10 mouse cellular contexts compared by ENCODE assay signal in genomic region chr1:135280646-135281045, GRCm38 (mm10). TPM values are rescaled to one million over a fixed set of nuclear protein-coding genes. Genes with fewer than 3 reads are reported as not detected.
DNase-seq lines count a peak whose midpoint lies in the region; ATAC-seq lines count a peak whose summit lies in the region.
"Had no signal": no experiment of that assay in that cellular context is flagged by ENCODE, and none has a peak within 500 bp of the region (broad histone marks: within the 10 kb centered on the region; RNA-seq: fewer than 3 reads in every experiment).

No protein-coding gene starts in this region.

- H3K9ac ChIP-seq in kidney, embryonic 16.5 days (replicated peaks; ENCODE audit: low read length) = no peak overlapping the region
- H3K9ac ChIP-seq: heart, embryonic 13.5 days had no signal

- no peaks in the 10 kb centered on the region for H3K27me3 ChIP-seq in kidney, embryonic 16.5 days (ENCODE audit: insufficient read depth, low read length)
- H3K27me3 ChIP-seq: heart, embryonic 13.5 days; Patski had no signal

- WGBS in kidney, embryonic 16.5 days = 78% methylated on average over 9 of the region's 9 CpGs
- 20% methylated on average over 9 of the region's 9 CpGs for WGBS in large intestine, adult 2 months

- peaks cover 27% of the 10 kb centered on the region for H3K36me3 ChIP-seq in kidney, embryonic 16.5 days (ENCODE audit: insufficient read depth, low read length)

- peaks cover 19% of the 10 kb centered on the region; the same call in 1 of the 2 replicates for H3K4me1 ChIP-seq in kidney, embryonic 16.5 days (ENCODE audit: insufficient read depth, low read length)

- no peak overlapping the region for H3K27ac ChIP-seq in kidney, embryonic 16.5 days (ENCODE audit: low read length)
- H3K27ac ChIP-seq: heart, embryonic 13.5 days had no signal

- peak; percentile 75 for DNase-seq in kidney, adult 11 months
- DNase-seq in adrenal gland, postnatal 14 days = peak; percentile 94
- peak; percentile 61 for DNase-seq in gastrocnemius, postnatal 10 days
- DNase-seq in large intestine, adult 2 months (ENCODE audit: low read depth, low spot score) = peak; percentile 83
- peak; percentile 88 for DNase-seq in lung, postnatal 25 days (ENCODE audit: low spot score)
- DNase-seq in spleen, adult 12 weeks (ENCODE audit: low spot score) = no peak

- H3K4me3 ChIP-seq in kidney, embryonic 16.5 days (ENCODE audit: low read length) = no peak overlapping the region
- H3K4me3 ChIP-seq: heart, embryonic 13.5 days had no signal

- H3K9me3 ChIP-seq in kidney, embryonic 16.5 days (ENCODE audit: low read length) = no peaks in the 10 kb centered on the region
- H3K9me3 ChIP-seq: heart, embryonic 13.5 days had no signal

- no peak for ATAC-seq in kidney, embryonic 16.5 days (ENCODE audit: low FRiP score, low TSS enrichment)
- ATAC-seq in monocyte, adult 5-6 weeks (replicated peaks; ENCODE audit: insufficient number of reproducible peaks, low FRiP score, low TSS enrichment, poor library complexity, severe bottlenecking) = no peak
- ATAC-seq: Patski had no signal

- no peak overlapping the region for H3K4me2 ChIP-seq in kidney, embryonic 16.5 days (replicated peaks; ENCODE audit: low read depth, low read length)

RNA-seq across cellular contexts. Expression of gene Rnpep, which starts 3.2 kb away (rescaled TPM):
- polyA plus RNA-seq in kidney, embryonic 16.5 days (2015; fragmentation: Nextera tagmentation; extraction: Ambion mirVana) = 89.8 and 91.8 TPM in 2 replicates
- 46.8 and 51.3 TPM in 2 replicates for total RNA-seq in adrenal gland, postnatal 14 days (2021)
- total RNA-seq in gastrocnemius, postnatal 10 days (2021) = 10 to 100 TPM; 11.4 to 16.8 TPM
- 93.4 and 112 TPM in 2 replicates for polyA plus RNA-seq in large intestine, adult 2 months (2012; rRNA removed)
- total RNA-seq in monocyte, adult 5-6 weeks (2017) = 66.6 to 85.9 TPM (median 71.4 TPM) in 3 replicates

RNA-seq across cellular contexts. Expression of gene Elf3, which starts 22.3 kb away (rescaled TPM):
- polyA plus RNA-seq in kidney, embryonic 16.5 days (2015; fragmentation: Nextera tagmentation; extraction: Ambion mirVana) = 41.8 and 44.1 TPM in 2 replicates
- 0.30 TPM in 2 replicates for total RNA-seq in adrenal gland, postnatal 14 days (2021)
- under 1 TPM; 0.23 to 0.25 TPM for total RNA-seq in gastrocnemius, postnatal 10 days (2021)
- polyA plus RNA-seq in large intestine, adult 2 months (2012; rRNA removed) = 304 and 322 TPM in 2 replicates
- 0.19 TPM in 1 of 3 replicates, not detected in the others for total RNA-seq in monocyte, adult 5-6 weeks (2017)

RNA-seq across cellular contexts. Expression of gene Timm17a, which starts 32.9 kb away (rescaled TPM):
- polyA plus RNA-seq in kidney, embryonic 16.5 days (2015; fragmentation: Nextera tagmentation; extraction: Ambion mirVana) = 201 and 206 TPM in 2 replicates
- total RNA-seq in adrenal gland, postnatal 14 days (2021) = 256 and 274 TPM in 2 replicates
- 100 to 1,000 TPM; 201 to 217 TPM for total RNA-seq in gastrocnemius, postnatal 10 days (2021)
- polyA plus RNA-seq in large intestine, adult 2 months (2012; rRNA removed) = 71.0 and 73.1 TPM in 2 replicates
- 11.7 to 18.5 TPM (median 16.7 TPM) in 3 replicates for total RNA-seq in monocyte, adult 5-6 weeks (2017)

RNA-seq across cellular contexts. Expression of gene Lmod1, which starts 44.0 kb away (rescaled TPM):
- 1.8 and 2.9 TPM in 2 replicates for polyA plus RNA-seq in kidney, embryonic 16.5 days (2015; fragmentation: Nextera tagmentation; extraction: Ambion mirVana)
- total RNA-seq in adrenal gland, postnatal 14 days (2021) = 1.7 and 3.7 TPM in 2 replicates
- 1 to 10 TPM; 2.5 to 3.7 TPM for total RNA-seq in gastrocnemius, postnatal 10 days (2021)
- polyA plus RNA-seq in large intestine, adult 2 months (2012; rRNA removed) = 17.6 and 19.1 TPM in 2 replicates
- total RNA-seq in monocyte, adult 5-6 weeks (2017) = not detected in 3 replicates

Comparison
In these comparisons a context has a peak if more than half of its experiments do, and no peak if none do; other contexts are left out.
1. RNA of gene Timm17a, which starts 32.9 kb away (total RNA-seq): 256 to 274 TPM in adrenal gland, postnatal 14 days and 201 to 217 TPM in gastrocnemius, postnatal 10 days; 11.7 to 18.5 TPM in monocyte, adult 5-6 weeks; every median in the first group is over 10 times any median in the second.